Mouse (Mus musculus) intestine, embryonic 16.5 days (tissue): ENCODE data around the gene Adad2. TPM values are rescaled to one million over a fixed set of nuclear protein-coding genes. Genes with fewer than 3 reads are reported as not detected.
A peak's percentile ranks its signal among the peaks of the same experiment; 100 is the strongest.

Experiments used
- ATAC-seq: fragments of 200-750 bp; cut with Nextera tagmentation; 2 replicates; pipeline ENCODE4 v1.8.0; 2017; ENCODE audit warnings: moderate TSS enrichment, moderate library complexity
- H3K27ac ChIP-seq: fragments of 300-500 bp; sonication (generic); 2 replicates; pipeline ENCODE4 v1.5.1; 2014; ENCODE audit warnings: mild to moderate bottlenecking, low read length
- H3K27me3 ChIP-seq: fragments of 300-500 bp; sonication (generic); replicated peaks from 2 replicates; pipeline ENCODE4 v1.6.1; 2014; ENCODE audit warnings: low read length, control low read depth, mixed read lengths; ENCODE audit not compliant: control insufficient read depth, insufficient read depth
- H3K36me3 ChIP-seq: fragments of 300-500 bp; sonication (generic); 2 replicates; pipeline ENCODE4 v1.6.1; 2014; ENCODE audit warnings: low read length, control low read depth; ENCODE audit not compliant: control insufficient read depth, insufficient read depth
- H3K4me1 ChIP-seq: fragments of 300-500 bp; sonication (generic); 2 replicates; pipeline ENCODE4 v1.6.1; 2014; ENCODE audit warnings: low read length, control low read depth, mixed read lengths; ENCODE audit not compliant: control insufficient read depth, insufficient read depth
- H3K4me2 ChIP-seq: fragments of 300-500 bp; sonication (generic); 2 replicates; pipeline ENCODE4 v1.6.1; 2014; ENCODE audit warnings: low read depth, low read length, control low read depth
- H3K4me3 ChIP-seq: fragments of 300-500 bp; sonication (generic); 2 replicates; pipeline ENCODE4 v1.5.1; 2014; ENCODE audit warnings: mild to moderate bottlenecking, low read length
- H3K9ac ChIP-seq: fragments of 300-500 bp; sonication (generic); 2 replicates; pipeline ENCODE4 v1.6.1; 2014; ENCODE audit warnings: low read depth, low read length
- H3K9me3 ChIP-seq: fragments of 300-500 bp; sonication (generic); 2 replicates; pipeline ENCODE4 v1.6.1; 2016; ENCODE audit warnings: low read length, control low read depth; ENCODE audit not compliant: control insufficient read depth
- WGBS: fragments of 180-500 bp; shearing (Covaris S2); extraction: QIAGEN DNeasy Blood & Tissue Kit; methylation state at CpG from one replicate; pipeline ENCODE4 v1.1.7; 2014; 5-methylcytosine and 5-hydroxymethylcytosine counted together
- polyA plus RNA-seq: library from polyadenylated mRNA; unstranded; fragments of >200 nt; fragmentation: Nextera tagmentation; extraction: Ambion mirVana; gene quantifications from 2 replicates; pipeline ENCODE4 v1.2.1, GENCODE M21; 2015

The Adad2 gene
- polyA plus RNA-seq, 1 experiment from 2014 or later, result 0.09 TPM

GRCm38 (mm10) chr8:119641058-119641457 lies 28.5 kb downstream of the Adad2 start:
- Histone ChIP-seq H3K9me3 (no peaks in the 10 kb centered on the region), H3K4me1 (no peaks in the 10 kb centered on the region; the same call in 1 of the 2 replicates), H3K9ac (no peak overlapping the region), H3K4me3 (no peak overlapping the region), H3K27ac (no peak overlapping the region), H3K4me2 (no peak overlapping the region), H3K36me3 (no peaks in the 10 kb centered on the region), H3K27me3 (0 out of 2 replicates have a peak, but pooled peaks cover 3% of the 10 kb centered on the region)
- WGBS, result 71% methylated on average over 5 of the region's 5 CpGs
- no peak for ATAC-seq

DNA sequence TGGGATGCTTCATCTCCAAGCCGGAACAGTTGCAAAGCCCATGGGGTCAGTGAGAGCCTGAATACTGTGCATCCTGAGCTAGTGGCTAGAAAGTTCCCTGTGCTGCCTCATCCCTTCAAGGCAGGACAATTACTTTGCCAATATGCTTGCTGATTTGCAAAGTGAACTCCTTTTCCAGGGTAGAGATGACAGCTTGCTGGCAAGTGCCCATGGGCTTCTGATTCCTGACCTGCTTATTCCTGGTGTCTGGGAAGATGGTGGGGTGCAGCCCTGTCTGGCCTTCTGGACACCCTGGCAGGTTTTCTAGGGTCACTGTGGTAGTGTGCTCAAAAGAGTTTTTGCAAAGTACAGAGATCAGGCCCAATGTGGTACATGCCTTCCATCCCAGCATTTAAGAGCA lies 30.4 kb downstream of the Adad2 start:
- 97% methylated on average over 1 of the region's 1 CpGs for WGBS

GRCm38 (mm10) chr8:119644429-119644960 lies 31.9 kb downstream of the Adad2 start:
- H3K9me3 ChIP-seq, result peaks cover 6% of the 10 kb centered on the region; the same call in 1 of the 2 replicates
- ATAC-seq, result no peak
- no peaks in the 10 kb centered on the region for H3K27me3 ChIP-seq
- no peak overlapping the region for H3K4me2 ChIP-seq
- 70% methylated on average over 17 of the region's 17 CpGs for WGBS
- no peak overlapping the region for H3K27ac ChIP-seq
- no peak overlapping the region for H3K9ac ChIP-seq
- no peak overlapping the region for H3K4me3 ChIP-seq
- no peaks in the 10 kb centered on the region for H3K4me1 ChIP-seq
- no peaks in the 10 kb centered on the region for H3K36me3 ChIP-seq

More for the DNA sequence above, 30.4 kb downstream of the Adad2 start:
- Histone ChIP-seq H3K4me2 (no peak overlapping the region), H3K4me3 (no peak overlapping the region), H3K9ac (no peak overlapping the region), H3K27me3 (no peaks in the 10 kb centered on the region), H3K4me1 (no peaks in the 10 kb centered on the region), H3K27ac (no peak overlapping the region), H3K9me3 (peaks cover 6% of the 10 kb centered on the region; the same call in 1 of the 2 replicates), H3K36me3 (no peaks in the 10 kb centered on the region)
- ATAC-seq, result no peak

DNA sequence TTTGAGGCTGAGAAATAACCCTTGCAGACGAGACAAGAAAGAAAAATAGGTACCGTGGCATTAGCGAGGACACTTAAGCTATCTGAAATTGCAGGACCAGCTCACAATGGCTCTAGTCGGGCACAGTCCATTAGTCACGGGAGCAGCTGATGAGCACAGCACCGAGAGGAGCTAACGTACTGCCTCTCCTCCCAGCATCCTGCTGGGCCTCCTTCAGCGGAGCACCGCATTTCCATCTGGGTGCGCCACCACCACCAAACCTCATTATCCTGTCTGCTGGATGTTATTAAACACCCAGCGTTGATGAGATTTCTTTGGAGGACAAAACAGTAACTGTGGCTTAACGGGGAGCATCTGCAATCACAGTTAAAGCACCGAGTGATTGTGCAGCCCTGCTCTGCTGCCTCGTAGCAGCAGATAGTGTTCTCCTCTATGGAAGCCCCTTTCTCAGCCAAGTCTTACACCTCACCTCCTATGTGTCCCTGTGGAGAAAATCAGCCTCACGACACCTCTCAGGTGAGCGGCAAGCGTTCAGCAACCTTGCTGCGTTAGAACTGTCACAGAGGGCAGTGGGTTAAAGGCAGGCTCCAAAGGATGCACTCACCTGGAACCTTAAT lies 32.5 kb downstream of the Adad2 start:
- no peaks in the 10 kb centered on the region for H3K27me3 ChIP-seq
- no peak overlapping the region for H3K4me2 ChIP-seq
- H3K36me3 ChIP-seq, result no peaks in the 10 kb centered on the region
- no peak for ATAC-seq
- H3K4me1 ChIP-seq, result no peaks in the 10 kb centered on the region
- peaks cover 6% of the 10 kb centered on the region; the same call in 1 of the 2 replicates for H3K9me3 ChIP-seq
- H3K4me3 ChIP-seq, result no peak overlapping the region
- WGBS, result 63% methylated on average over 18 of the region's 18 CpGs
- H3K9ac ChIP-seq, result no peak overlapping the region
- no peak overlapping the region for H3K27ac ChIP-seq

- Histone ChIP-seq H3K4me2 (no peak overlapping the region), H3K4me1 (no peaks in the 10 kb centered on the region), H3K27ac (no peak overlapping the region), H3K27me3 (no peaks in the 10 kb centered on the region), H3K9ac (no peak overlapping the region), H3K9me3 (peaks cover 6% of the 10 kb centered on the region; the same call in 1 of the 2 replicates), H3K36me3 (no peaks in the 10 kb centered on the region), H3K4me3 (no peak overlapping the region)
- 80% methylated on average over 3 of the region's 3 CpGs for WGBS
- ATAC-seq, result no peak
These were observed 33.6 kb downstream of the Adad2 start for GRCm38 (mm10) chr8:119646197-119646596.

DNA sequence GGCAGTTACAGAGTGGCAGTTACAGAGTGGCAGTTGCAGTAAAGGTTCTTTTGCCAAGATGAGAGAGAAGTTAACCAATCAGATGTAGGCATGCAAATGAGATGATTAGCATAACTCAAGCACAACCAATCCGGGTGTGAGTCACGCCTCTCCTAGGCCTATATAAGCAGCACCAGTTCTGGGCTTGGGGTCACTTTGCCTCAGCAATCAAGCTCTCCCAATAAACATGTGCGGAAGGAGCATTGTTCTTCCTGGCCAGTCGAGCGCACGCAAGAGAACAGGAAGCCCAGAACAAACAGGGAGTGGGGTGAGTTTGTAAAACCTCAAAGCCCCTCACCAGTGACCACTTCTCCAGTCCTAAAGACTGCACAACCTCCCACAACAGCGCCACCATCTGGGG lies 34.3 kb downstream of the Adad2 start:
- H3K27me3 ChIP-seq, result no peaks in the 10 kb centered on the region
- no peak overlapping the region for H3K27ac ChIP-seq
- H3K4me2 ChIP-seq, result no peak overlapping the region
- ATAC-seq, result no peak
- WGBS, result 80% methylated on average over 7 of the region's 7 CpGs
- no peaks in the 10 kb centered on the region for H3K4me1 ChIP-seq
- peaks cover 6% of the 10 kb centered on the region; the same call in 1 of the 2 replicates for H3K9me3 ChIP-seq
- H3K4me3 ChIP-seq, result no peak overlapping the region
- no peaks in the 10 kb centered on the region for H3K36me3 ChIP-seq
- no peak overlapping the region for H3K9ac ChIP-seq

DNA sequence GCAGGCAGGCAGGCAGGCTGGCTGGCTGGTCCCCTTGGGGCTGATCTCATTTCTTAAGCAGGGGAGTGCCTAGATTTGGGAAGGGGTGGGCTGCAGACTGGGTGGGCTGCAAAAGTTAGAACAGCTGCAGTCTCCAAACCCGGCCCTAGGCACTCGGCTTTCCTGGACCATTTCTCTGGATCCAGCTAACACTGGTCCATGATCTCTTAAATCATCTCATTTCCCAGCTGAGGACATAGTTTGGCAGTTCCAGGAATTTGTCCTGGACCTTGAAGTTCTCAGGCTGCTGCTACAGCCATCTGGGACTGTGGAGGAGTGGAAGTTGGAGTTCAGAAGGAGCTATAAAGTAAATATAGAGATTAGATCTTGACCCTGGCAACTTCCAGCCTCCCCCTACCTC lies 38.8 kb downstream of the Adad2 start:
- Histone ChIP-seq H3K36me3 (no peaks in the 10 kb centered on the region), H3K9ac (no peak overlapping the region), H3K4me2 (no peak overlapping the region), H3K27ac (no peak overlapping the region), H3K4me3 (no peak overlapping the region), H3K4me1 (no peaks in the 10 kb centered on the region; the same call in 1 of the 2 replicates), H3K27me3 (no peaks in the 10 kb centered on the region), H3K9me3 (peaks cover 4% of the 10 kb centered on the region; the same call in 1 of the 2 replicates)
- peak; percentile 66 for ATAC-seq
- 44% methylated on average over 2 of the region's 2 CpGs for WGBS

- Histone ChIP-seq H3K4me3 (no peak overlapping the region), H3K9me3 (no peaks in the 10 kb centered on the region), H3K4me1 (peaks cover 13% of the 10 kb centered on the region), H3K27ac (no peak overlapping the region), H3K36me3 (no peaks in the 10 kb centered on the region), H3K4me2 (no peak overlapping the region), H3K27me3 (no peaks in the 10 kb centered on the region), H3K9ac (no peak overlapping the region)
- 37% methylated on average over 5 of the region's 5 CpGs for WGBS
- no peak for ATAC-seq
These were observed 44.3 kb downstream of the Adad2 start for GRCm38 (mm10) chr8:119656709-119657464.

DNA sequence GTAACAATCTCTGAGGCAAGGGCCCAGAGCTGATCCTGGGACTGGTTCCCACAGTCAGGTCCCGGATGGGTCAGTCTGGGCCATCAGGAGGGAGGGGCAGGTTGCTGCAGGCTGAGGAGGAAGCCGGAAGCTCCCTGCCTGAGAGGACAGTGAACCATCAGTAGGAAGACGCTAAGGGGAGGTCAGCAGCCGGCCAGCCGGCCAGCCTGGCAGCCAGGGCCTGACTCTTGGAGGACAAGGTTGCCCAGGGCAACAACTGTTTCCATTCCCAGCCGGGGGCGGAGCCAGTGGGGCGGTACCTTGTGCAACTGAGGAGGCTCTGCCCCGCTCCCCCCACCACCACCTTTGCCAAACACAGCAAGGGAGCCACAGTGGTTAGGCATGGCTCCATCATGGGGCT lies 48.5 kb downstream of the Adad2 start:
- Histone ChIP-seq H3K36me3 (no peaks in the 10 kb centered on the region), H3K4me2 (no peak overlapping the region), H3K9me3 (no peaks in the 10 kb centered on the region), H3K27ac (no peak overlapping the region), H3K27me3 (no peaks in the 10 kb centered on the region), H3K9ac (peak overlapping the region; percentile 33), H3K4me1 (peaks cover 23% of the 10 kb centered on the region), H3K4me3 (no peak overlapping the region)
- WGBS, result 11% methylated on average over 9 of the region's 9 CpGs
- ATAC-seq, result peak; percentile 22; the same call in 1 of the 2 replicates
